Mouse (Mus musculus) gastrocnemius, adult 18-20 months (tissue): ENCODE data around the gene Fam104a. TPM values are rescaled to one million over a fixed set of nuclear protein-coding genes. Genes with fewer than 3 reads are reported as not detected.

Experiments used
- DNase-seq: peaks from one replicate; pipeline ENCODE4 v3.0.0; 2021; ENCODE audit warnings: low spot score
- long read RNA-seq, 2 experiments: library from polyadenylated mRNA; stranded (forward); transcript quantifications; one replicate each; pipeline ENCODE4 v2.0.0; 2021
- total RNA-seq, 2 experiments: library from RNA; stranded (reverse); gene quantifications; 2 replicates each; pipeline ENCODE4 v1.2.3; 2021

Gene Fam104a
- 10 to 100 TPM; 32.7 to 34.4 TPM for total RNA-seq
- long read RNA-seq, experiment 1, transcript Fam104a-201 (3 exons, 2,619 nt): major isoform, 129 of 161 reads
- long read RNA-seq, experiment 1, partial matches to known transcripts: 0 of 161 reads
- long read RNA-seq, experiment 1, other reads (novel, unspliced or antisense): 32 of 161 reads
- long read RNA-seq, experiment 2, transcript Fam104a-201 (3 exons, 2,619 nt): major isoform, 89 of 116 reads
- long read RNA-seq, experiment 2, partial matches to known transcripts: 0 of 116 reads
- long read RNA-seq, experiment 2, other reads (novel, unspliced or antisense): 27 of 116 reads

DNA sequence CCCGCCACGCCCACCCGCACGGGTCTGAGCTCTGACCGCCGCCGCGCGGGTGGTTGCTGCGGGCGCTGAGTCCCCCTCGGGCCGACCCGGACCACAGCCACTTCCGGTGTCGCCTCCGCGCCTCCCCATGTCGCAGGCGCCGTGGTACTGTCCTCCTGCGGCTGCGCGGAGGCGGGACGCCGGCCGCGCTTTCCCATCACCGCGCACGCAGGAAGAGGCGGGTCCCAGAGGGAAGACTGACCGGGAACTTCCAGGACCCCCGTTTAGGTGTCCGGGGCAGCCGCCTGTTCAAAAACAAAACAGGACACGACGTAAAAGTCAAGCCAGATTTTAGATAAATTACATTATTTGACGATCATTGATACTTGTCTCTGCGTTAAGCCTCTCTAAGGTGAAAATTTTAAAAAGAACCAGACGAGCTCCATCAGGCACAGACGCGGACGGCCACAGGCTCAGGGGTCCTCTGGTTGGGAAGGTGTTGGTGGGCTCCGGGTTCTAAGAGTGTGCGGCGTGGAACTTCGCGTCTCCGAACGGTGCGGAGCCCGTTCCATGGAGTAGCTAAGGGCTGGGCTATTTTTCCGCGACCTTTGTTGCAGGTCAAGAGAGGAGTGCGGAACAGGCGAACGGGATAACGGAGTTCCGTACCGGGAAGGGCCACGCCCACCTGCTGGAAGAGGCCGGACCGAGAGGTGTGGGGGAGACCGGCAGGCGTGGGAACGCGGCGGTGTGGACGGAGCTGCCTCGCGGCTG lies at the start of gene Fam104a, which contains the start of gene D11Wsu47e:
Gene Fam104a, minus strand, starts transcription at position 199 of the 750 bp plus-strand sequence.
Gene D11Wsu47e, plus strand, starts transcription at position 456 of the 750 bp plus-strand sequence.
- peak; percentile 95 for DNase-seq

DNA sequence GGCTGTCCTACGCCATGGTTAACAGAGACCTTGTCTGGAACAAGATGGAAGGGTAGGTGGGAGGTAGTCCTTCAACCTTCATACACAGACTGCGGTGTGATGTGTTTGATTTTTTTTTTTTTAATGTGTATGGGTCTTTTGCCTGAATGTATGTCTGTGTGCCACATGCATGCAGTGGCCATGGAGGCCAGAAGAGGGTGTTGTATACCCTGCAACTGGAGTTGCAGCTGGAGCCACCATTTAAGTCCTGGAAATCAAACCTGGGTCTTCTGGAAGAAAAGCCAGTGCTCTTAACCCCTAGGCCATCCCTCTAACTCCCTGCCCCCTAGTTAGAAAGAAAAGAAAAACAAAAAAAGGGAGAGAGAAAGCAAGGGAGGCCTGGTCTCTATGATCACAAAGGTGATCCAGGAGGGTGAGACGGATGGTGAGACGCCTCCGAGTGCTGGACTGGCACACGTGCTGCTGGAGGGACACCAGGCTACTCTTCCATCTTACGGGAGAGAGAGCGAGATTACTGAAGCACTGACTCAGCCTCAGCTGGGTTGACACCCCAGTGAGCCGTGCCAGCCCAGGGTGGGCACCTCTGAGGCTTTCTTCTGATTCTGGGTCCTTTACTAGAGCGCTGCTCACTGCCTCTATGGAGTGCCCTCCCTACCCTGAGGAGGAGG lies 48.1 kb upstream of the Fam104a start:
- no peak for DNase-seq

DNA sequence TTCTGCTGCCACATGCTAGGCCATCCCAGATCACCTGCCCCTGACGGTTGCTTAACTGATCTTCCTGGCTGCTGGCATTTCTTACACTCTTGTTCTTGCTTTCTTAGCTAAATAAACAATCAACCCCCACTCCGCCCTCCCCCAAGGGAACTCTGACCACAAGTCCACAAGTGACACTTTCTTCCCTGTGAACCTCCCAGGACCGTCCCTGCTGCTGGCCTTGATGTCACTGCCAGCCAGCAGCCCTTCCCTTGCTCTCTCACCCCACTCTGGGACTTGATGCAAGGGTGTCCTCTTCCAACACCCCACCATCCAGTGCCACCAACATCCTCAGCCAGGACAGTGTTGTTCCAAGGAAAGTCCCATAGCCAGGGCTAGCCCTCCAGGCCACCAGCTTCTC lies 46.9 kb upstream of the Fam104a start:
- no peak for DNase-seq

GRCm38 (mm10) chr11:113729917-113730316 lies 46.0 kb upstream of the Fam104a start:
- no peak for DNase-seq

DNA sequence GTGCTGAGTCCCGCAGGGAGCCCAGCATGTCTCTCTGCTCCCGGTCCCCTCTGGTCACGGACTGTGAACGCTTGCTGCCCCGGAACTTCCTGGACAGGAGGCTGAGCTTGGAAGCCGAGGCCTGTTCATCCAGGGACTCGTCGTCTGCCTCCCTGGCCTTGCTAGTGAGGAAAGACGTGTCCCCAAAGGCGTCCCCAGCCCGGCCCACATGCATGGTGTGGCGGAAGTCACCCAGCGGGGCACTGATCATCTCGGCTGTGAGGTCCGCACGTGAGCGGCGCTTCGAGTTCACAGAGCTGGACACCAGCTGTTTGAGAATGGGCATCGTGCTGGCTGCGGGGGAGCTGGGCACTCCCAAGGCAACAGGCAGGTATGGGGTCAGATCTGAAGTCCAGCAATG lies 45.3 kb upstream of the Fam104a start:
- no peak for DNase-seq

DNA sequence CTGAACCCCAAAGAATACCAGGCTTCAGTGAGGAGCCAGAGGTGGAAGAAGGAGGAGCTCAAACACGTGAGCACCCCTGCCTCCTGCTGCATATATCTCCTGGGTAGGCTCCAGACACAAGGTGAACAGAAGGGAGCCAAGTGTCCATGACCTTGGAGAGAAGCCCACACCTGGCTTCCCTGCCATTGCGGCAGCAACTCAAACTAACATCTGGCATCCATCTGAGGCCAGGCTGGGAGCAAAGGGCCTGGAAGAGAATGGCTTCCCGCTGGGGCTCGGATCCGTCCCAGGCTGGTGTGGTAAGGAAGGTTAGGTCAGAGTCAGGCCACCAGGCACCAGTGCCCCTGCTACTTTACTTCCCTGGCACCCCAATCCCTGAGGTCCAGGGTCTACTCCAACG lies 44.0 kb upstream of the Fam104a start:
- no peak for DNase-seq

- no peak for DNase-seq
Measured at GRCm38 (mm10) chr11:113726994-113727888, 43.3 kb upstream of the Fam104a start.

GRCm38 (mm10) chr11:113725235-113726048 lies 41.5 kb upstream of the Fam104a start:
- peak; percentile 45 for DNase-seq

DNA sequence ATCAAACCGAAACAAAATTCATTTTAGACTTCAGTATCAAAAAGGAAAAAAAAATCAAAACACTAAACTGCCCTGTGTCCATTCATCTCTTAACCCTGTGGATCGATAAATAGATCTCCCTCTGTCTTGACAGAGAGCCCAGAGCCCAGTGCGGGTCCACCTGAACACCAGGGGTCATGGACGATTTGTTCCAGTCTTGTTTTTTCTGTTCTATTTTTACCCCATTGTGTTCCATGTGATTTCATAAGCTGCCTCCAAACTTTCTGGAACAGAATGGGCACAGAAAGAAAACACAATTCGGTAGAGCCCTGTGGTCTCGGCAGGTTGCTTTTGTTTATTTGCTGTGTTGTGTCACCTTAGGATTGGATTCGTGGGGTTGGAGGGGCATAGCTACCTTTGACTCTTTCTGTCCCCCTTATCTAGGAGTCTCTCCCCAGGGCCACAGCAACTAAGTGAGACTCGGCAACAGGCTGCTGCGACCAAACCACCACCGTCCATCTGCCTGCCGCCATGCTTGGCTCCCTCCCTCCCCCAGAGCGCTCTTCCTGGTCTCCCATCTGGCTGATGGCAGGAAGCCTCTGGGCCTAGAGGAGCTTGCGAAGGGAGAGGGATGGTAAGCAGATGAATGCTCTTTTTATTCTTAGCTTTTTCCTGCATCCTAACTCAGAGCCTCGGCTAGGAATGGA lies 38.6 kb upstream of the Fam104a start:
- DNase-seq: no peak

DNA sequence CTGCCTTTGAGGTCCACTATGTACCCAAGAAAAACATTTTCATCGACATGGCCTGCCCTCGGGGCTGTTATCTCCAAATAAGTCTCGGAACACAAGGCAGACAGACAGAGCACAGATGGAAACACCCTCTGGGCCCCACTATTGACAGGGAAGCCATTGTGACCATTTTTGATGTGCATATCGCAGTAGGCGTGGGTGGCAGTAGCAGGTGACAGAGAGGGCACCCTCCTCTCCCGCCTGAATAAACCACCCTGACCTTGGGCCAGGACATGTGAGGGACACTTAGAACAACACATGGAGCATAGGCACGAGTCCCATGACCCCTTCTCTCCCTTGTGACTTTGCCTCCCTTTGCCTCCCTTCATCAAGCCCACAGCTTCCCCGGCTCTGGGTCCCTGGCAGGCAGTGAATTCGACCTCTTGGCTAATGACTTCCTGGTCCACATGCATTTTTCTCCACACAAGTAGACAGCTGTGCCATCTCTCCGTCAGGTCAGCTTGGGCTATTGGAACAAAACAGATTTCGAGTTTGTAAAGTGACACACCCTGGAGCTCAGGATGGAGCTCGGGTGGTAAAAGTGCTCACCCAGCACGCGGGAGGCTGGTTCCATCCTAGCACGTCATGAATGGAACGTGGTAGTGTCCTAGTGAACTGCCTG lies 33.9 kb upstream of the Fam104a start:
- DNase-seq: no peak

DNA sequence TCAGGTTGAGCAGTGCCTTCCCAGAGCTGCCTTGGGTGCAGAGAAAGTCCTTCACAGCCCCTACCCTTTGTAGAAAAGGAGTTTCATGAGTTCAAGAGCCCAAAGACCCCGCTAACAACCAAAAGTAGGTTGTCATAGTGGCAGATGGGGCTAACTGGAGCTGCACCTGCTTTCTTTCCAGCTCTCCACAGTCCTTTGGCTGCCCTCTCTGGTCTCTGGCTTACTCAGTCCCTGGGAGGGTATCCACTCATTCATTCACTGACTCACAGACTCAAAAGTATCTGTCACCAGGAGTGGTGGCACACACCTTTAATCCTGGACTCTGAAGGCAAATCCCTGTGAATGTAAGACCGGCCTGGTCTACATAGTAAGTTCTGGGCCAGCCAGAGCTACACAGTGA lies 32.2 kb upstream of the Fam104a start:
- DNase-seq: no peak

GRCm38 (mm10) chr11:113715078-113715674 lies 31.2 kb upstream of the Fam104a start:
- no peak for DNase-seq

DNA sequence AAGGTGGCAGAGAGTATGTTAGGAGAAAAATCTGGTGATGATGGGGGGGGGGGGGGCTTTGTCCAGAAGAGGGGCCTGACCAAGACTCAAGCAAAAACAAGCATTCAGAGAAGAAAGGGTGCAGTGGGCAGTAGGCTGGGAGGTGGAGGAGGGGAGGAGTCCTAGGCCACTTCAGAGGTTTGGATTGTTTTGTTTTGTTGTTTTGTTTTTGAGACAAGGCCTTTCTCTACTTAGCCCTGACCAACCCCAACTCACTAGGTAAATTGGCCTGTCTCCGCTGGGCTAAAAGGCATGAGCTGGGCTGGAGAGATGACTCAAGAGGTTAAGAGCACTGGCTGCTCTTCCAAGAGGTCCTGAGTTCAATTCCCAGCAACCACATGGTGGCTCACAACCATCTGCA lies 27.1 kb upstream of the Fam104a start:
- no peak for DNase-seq

DNA sequence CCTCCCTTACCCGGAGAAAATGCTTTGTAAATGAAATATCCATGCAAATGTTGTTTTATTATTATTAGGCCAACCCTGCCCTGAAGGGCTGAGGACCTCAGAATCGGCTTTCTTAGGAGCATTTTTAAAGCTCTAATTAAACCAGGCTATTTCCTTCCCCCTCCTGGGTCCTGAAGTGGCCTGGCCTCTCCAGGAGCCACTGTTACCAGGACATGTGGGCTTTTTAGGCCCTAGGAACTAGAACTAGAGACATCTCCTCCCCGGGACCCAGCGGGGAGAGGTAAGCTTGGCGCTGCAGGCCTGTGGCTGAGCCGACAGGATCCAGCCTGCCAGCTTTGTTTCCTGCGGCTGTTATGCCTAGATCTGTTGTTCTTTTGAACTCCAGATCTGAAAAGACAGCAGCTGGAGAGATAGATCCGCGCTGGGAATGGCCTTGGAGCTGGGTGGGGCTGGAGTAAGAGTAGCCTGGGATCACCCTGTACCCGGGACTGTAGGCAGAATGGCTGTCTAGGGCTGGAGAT lies 26.4 kb upstream of the Fam104a start:
- DNase-seq: no peak

DNA sequence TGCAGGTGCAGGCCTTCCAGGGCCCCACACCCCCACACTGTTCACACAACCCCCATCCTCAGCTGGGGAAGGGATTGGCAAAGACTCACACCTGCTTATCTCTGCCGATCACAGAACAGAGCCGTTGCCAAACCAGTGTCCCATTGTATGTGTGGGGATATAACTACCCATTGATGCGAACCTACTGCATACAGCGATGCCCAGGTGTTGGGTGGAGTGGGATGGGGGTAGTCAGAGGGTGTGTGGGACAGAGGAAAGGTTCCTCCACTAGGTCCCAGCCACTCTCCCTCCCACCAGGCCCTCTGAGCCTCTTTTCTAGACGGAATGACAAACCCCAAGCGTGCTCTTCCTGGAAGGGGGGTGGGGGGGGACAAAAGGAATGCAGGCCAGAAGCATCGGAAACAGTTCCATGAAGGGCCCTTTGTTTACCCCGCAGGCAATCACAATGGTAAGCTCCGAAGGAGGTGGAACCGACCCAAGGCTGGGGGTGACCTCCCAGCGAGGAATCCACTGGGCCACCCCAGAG lies 25.8 kb upstream of the Fam104a start, which contains the start of gene Cpsf4l:
Gene Cpsf4l, minus strand, starts transcription at position 287 of the 526 bp plus-strand sequence.
- DNase-seq: no peak

DNA sequence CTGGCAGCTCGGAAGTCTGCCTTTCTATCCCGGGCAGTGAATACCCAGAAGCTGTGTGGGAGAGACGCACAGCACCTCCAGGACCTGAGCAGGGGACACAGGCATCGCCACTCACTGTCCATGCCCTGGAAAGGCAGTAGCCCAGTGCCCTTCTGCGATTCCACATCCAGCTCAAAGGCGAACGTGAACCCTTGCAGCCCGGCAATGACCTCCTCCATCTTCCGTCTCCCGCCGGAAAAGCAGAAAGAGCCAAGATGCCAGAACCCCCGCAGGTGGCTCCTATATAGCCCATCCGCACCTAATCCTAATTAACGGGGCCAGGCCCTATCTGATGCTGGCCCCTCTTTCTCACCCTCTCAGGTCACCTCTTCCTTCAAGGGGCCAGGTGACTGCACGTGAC lies 25.3 kb upstream of the Fam104a start:
- DNase-seq: no peak

- DNase-seq: no peak
Measured at GRCm38 (mm10) chr11:113708629-113709213, 24.8 kb upstream of the Fam104a start.
